Mouse (Mus musculus): ENCODE results near the gene Pfkp.
A peak's percentile ranks its signal among the peaks of the same experiment; 100 is the strongest.

Pfkp gene

GRCm38 (mm10) chr13:6648669-6649233 is at the start of gene Pfkp:
Gene Pfkp (minus strand): TSS chr13:6648777.
- DNase-seq (ENCODE audit: low read depth, low spot score), result peak; percentile 66

GRCm38 (mm10) chr13:6690607-6691006 is 42.0 kb upstream of the Pfkp start:
- DNase-seq (ENCODE audit: low read depth, low spot score), result no peak

- peak; percentile 9 for DNase-seq (ENCODE audit: low read depth, low spot score)
These were observed 41.4 kb upstream of the Pfkp start for GRCm38 (mm10) chr13:6689962-6690361.

GRCm38 (mm10) chr13:6688790-6689433 is 40.3 kb upstream of the Pfkp start:
- peak; percentile 40 for DNase-seq (ENCODE audit: low read depth, low spot score)

GRCm38 (mm10) chr13:6666887-6667286 is 18.3 kb upstream of the Pfkp start:
- DNase-seq (ENCODE audit: low read depth, low spot score), result no peak

GRCm38 (mm10) chr13:6665506-6665905 is 16.9 kb upstream of the Pfkp start:
- no peak for DNase-seq (ENCODE audit: low read depth, low spot score)

- no peak for DNase-seq (ENCODE audit: low read depth, low spot score)
These were observed 15.6 kb upstream of the Pfkp start for GRCm38 (mm10) chr13:6664216-6664615.

- DNase-seq (ENCODE audit: low read depth, low spot score), result no peak
These were observed 10.7 kb upstream of the Pfkp start for GRCm38 (mm10) chr13:6659314-6659713.

GRCm38 (mm10) chr13:6657300-6657699 is 8.7 kb upstream of the Pfkp start:
- no peak for DNase-seq (ENCODE audit: low read depth, low spot score)

GRCm38 (mm10) chr13:6649542-6649941 is 965 bp upstream of the Pfkp start:
- DNase-seq (ENCODE audit: low read depth, low spot score), result no peak

- DNase-seq (ENCODE audit: low read depth, low spot score), result no peak
These were observed 447 bp downstream of the Pfkp start for GRCm38 (mm10) chr13:6647992-6648668.

- DNase-seq (ENCODE audit: low read depth, low spot score), result no peak
These were observed 1.2 kb downstream of the Pfkp start for GRCm38 (mm10) chr13:6647067-6647991.

GRCm38 (mm10) chr13:6646674-6647066 is 1.9 kb downstream of the Pfkp start:
- DNase-seq (ENCODE audit: low read depth, low spot score), result no peak

GRCm38 (mm10) chr13:6646266-6646665 is 2.3 kb downstream of the Pfkp start:
- no peak for DNase-seq (ENCODE audit: low read depth, low spot score)

- DNase-seq (ENCODE audit: low read depth, low spot score), result no peak
These were observed 4.6 kb downstream of the Pfkp start for GRCm38 (mm10) chr13:6643968-6644367.

GRCm38 (mm10) chr13:6643026-6643425 is 5.6 kb downstream of the Pfkp start:
- no peak for DNase-seq (ENCODE audit: low read depth, low spot score)

GRCm38 (mm10) chr13:6642453-6642852 is 6.1 kb downstream of the Pfkp start:
- no peak for DNase-seq (ENCODE audit: low read depth, low spot score)

- no peak for DNase-seq (ENCODE audit: low read depth, low spot score)
These were observed 7.1 kb downstream of the Pfkp start for GRCm38 (mm10) chr13:6641497-6641896.

- no peak for DNase-seq (ENCODE audit: low read depth, low spot score)
These were observed 9.0 kb downstream of the Pfkp start for GRCm38 (mm10) chr13:6639507-6640030.

GRCm38 (mm10) chr13:6638976-6639375 is 9.6 kb downstream of the Pfkp start:
- DNase-seq (ENCODE audit: low read depth, low spot score), result no peak

- no peak for DNase-seq (ENCODE audit: low read depth, low spot score)
These were observed 10.2 kb downstream of the Pfkp start for GRCm38 (mm10) chr13:6638425-6638824.
